Mouse (Mus musculus): Measurements from ENCODE around the gene Zbtb4.

DNA sequence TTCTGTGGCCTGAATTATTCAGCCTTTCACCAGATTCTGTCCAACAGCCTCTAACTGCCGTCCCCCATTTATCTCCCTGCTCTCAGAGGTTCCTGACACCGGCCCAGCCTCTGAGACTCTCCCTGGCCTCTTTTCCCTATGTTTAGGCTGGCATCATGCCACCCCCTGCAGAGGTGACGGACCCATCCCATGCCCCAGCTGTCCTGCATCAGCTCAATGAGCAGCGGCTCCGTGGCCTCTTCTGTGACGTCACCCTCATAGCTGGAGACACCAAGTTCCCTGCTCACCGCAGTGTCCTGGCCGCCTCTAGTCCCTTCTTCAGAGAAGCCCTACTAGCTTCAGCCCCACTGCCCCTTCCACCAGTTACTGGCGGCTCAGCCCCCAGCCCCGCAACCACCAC, 10.0 kb downstream of the Zbtb4 start:
- TF ChIP-seq CTCF (IDR thresholded peaks at IDR 0.05; ENCODE audit: control insufficient read depth, insufficient read depth, insufficient read length) (no peak), USF1 (IDR thresholded peaks at IDR 0.05; ENCODE audit: low read depth) (no peak), MYOG (IDR thresholded peaks at IDR 0.05; ENCODE audit: control insufficient read depth, extremely low read depth, insufficient read length) (no peak), MYOD1 (IDR thresholded peaks at IDR 0.05; ENCODE audit: control insufficient read depth, insufficient read length, low read depth) (no peak), FOSL1 (IDR thresholded peaks at IDR 0.05; ENCODE audit: insufficient read depth, low read length, poor library complexity, severe bottlenecking) (no peak)
